Mouse (Mus musculus): Measurements from ENCODE around the gene Brd1. TPM values are rescaled to one million over a fixed set of nuclear protein-coding genes. Genes with fewer than 3 reads are reported as not detected.

The Brd1 gene
- polyA plus RNA-seq, 1 experiment from 2014 or later = 29.0 TPM

DNA sequence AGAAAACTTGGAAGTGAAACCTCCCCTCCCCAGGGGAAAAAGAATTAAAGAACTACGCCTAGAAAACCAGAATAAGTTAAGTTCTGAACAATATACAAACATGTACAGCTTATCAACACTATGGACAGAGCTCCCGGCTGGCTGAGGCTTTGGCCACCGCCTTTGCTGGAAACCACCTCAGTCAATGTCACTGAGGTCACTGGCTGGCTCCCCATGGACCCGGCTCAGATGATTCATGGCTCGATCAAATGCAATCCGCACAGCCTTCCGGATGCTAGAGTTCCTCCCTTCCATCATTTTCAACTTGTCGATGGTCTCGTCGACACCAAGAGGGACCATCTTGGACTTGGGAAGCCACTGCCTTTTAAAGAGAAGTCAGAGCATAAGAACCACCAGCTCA lies 45.9 kb downstream of the Brd1 start:
- Histone ChIP-seq H3K27me3 (ENCODE audit: control insufficient read depth, insufficient read depth, low read length) (no peaks in the 10 kb centered on the region), H3K9ac (ENCODE audit: low read length) (no peak overlapping the region), H3K27ac (ENCODE audit: low read depth, low read length) (no peak overlapping the region), H3K4me2 (ENCODE audit: low read depth, low read length, severe bottlenecking) (no peak overlapping the region), H3K4me3 (ENCODE audit: low read depth, low read length) (no peak overlapping the region), H3K4me1 (replicated peaks; ENCODE audit: control insufficient read depth, insufficient read depth, low read length) (no peaks in the 10 kb centered on the region), H3K9me3 (ENCODE audit: control insufficient read depth, low read length) (no peaks in the 10 kb centered on the region), H3K36me3 (ENCODE audit: control insufficient read depth, insufficient read depth, low read length) (peaks cover 21% of the 10 kb centered on the region)
- DNase-seq (ENCODE audit: low spot score) = no peak
- 95% methylated on average over 10 of the region's 10 CpGs for WGBS
- ATAC-seq (replicated peaks; ENCODE audit: low FRiP score) = no peak

DNA sequence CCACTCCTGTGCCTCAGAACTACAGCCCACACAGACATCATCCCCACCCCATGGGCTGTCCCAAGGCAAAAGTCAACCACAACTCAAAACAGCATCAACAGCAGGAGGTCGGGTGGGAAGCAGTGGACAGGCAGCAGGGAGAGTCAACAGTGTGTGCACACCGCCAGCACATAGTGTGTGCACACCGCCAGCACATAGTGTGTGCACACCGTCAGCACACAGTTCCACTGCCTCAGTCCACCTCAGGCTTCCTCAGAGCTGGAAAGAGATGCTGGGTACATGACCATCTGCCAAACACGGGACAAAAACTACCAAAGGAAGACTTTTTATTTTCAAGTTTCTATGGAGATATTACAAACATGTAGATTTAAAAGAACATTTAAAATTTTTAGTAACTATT lies 47.3 kb downstream of the Brd1 start:
- Histone ChIP-seq H3K4me3 (ENCODE audit: low read depth, low read length) (no peak overlapping the region), H3K4me2 (ENCODE audit: low read depth, low read length, severe bottlenecking) (no peak overlapping the region), H3K27me3 (ENCODE audit: control insufficient read depth, insufficient read depth, low read length) (no peaks in the 10 kb centered on the region), H3K9me3 (ENCODE audit: control insufficient read depth, low read length) (no peaks in the 10 kb centered on the region), H3K36me3 (ENCODE audit: control insufficient read depth, insufficient read depth, low read length) (peaks cover 21% of the 10 kb centered on the region), H3K4me1 (replicated peaks; ENCODE audit: control insufficient read depth, insufficient read depth, low read length) (no peaks in the 10 kb centered on the region), H3K27ac (ENCODE audit: low read depth, low read length) (no peak overlapping the region), H3K9ac (ENCODE audit: low read length) (no peak overlapping the region)
- ATAC-seq (replicated peaks; ENCODE audit: low FRiP score) (no peak), DNase-seq (ENCODE audit: low spot score) (no peak)
- 89% methylated on average over 5 of the region's 5 CpGs for WGBS

DNA sequence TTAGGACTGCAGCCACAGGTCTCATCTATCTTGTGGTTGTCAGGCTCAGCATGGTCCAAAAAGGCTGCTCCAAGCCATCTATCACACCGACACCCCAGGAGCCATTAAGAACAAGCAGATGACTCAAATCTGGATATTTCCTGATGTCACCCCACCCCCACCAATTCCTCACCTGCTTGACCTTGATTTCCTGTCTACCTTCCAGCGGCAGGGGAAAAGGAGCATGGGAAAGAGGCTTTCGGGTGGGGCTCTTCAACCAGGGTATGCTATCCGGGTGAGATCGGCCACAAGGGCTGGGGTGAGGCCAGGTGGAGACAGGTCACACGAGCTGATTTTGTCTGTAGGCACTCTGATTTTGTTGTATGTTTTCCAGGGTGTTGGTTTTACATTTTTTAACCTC lies 50.0 kb downstream of the Brd1 start:
- no peak for DNase-seq (ENCODE audit: low spot score)
- 93% methylated on average over 6 of the region's 6 CpGs for whole genome bisulfite sequencing
- no peak for ATAC-seq (replicated peaks; ENCODE audit: low FRiP score)

DNA sequence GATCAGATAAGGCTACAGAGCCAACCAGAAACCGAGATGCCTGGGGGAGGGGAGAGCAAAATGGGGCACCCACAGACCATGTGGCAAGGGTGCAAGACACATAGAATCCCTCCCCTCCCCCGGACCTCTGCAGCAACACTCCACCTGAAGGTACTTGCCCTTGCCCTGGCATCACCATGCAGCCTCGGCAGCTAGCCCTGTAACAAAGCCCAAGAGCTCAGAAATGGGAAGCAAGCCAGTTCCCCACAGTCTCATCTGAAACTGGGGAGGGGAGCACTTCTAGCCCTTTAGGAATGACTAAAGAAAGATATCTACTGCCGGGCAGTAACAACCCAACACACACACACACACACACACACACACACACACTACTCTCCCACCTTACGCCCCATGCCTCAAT lies 53.1 kb downstream of the Brd1 start:
- Histone ChIP-seq H3K4me1 (replicated peaks; ENCODE audit: control insufficient read depth, insufficient read depth, low read length) (no peaks in the 10 kb centered on the region), H3K9me3 (ENCODE audit: control insufficient read depth, low read length) (no peaks in the 10 kb centered on the region), H3K9ac (ENCODE audit: low read length) (no peak overlapping the region), H3K4me2 (ENCODE audit: low read depth, low read length, severe bottlenecking) (no peak overlapping the region), H3K36me3 (ENCODE audit: control insufficient read depth, insufficient read depth, low read length) (no peaks in the 10 kb centered on the region; the same call in 1 of the 2 replicates), H3K27ac (ENCODE audit: low read depth, low read length) (no peak overlapping the region), H3K4me3 (ENCODE audit: low read depth, low read length) (no peak overlapping the region), H3K27me3 (ENCODE audit: control insufficient read depth, insufficient read depth, low read length) (no peaks in the 10 kb centered on the region)
- DNase-seq (ENCODE audit: low spot score) (no peak), ATAC-seq (replicated peaks; ENCODE audit: low FRiP score) (no peak)
- WGBS = 84% methylated on average over 5 of the region's 5 CpGs

More for the DNA sequence above, 50.0 kb downstream of the Brd1 start:
- Histone ChIP-seq H3K9me3 (ENCODE audit: control insufficient read depth, low read length) (no peaks in the 10 kb centered on the region), H3K4me2 (ENCODE audit: low read depth, low read length, severe bottlenecking) (no peak overlapping the region), H3K4me1 (replicated peaks; ENCODE audit: control insufficient read depth, insufficient read depth, low read length) (no peaks in the 10 kb centered on the region), H3K36me3 (ENCODE audit: control insufficient read depth, insufficient read depth, low read length) (peaks cover 8% of the 10 kb centered on the region), H3K27me3 (ENCODE audit: control insufficient read depth, insufficient read depth, low read length) (no peaks in the 10 kb centered on the region), H3K4me3 (ENCODE audit: low read depth, low read length) (no peak overlapping the region), H3K27ac (ENCODE audit: low read depth, low read length) (no peak overlapping the region), H3K9ac (ENCODE audit: low read length) (no peak overlapping the region)

DNA sequence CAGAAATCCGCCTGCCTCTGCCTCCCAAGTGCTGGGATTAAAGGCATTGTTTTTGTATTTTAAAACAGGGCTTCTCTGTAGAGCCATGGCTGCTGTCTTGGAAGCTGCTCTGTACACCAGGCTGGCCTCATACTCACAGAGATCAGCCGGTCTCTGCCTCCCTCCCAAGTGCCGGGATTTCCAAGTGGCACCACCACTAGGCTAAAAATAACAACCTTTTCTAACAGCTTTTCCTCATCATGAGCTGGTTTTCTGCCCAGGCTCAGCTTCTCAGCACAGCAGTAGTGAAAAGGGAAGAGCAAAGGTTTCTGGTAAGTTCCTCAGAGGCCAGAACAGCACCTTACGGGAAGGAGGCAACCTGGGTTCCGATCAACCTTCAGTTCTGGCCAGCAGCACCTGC lies 56.5 kb downstream of the Brd1 start:
- H3K4me2 ChIP-seq (ENCODE audit: low read depth, low read length, severe bottlenecking) = no peak overlapping the region
- no peak for ATAC-seq (replicated peaks; ENCODE audit: low FRiP score)
- no peaks in the 10 kb centered on the region for H3K27me3 ChIP-seq (ENCODE audit: control insufficient read depth, insufficient read depth, low read length)
- no peak overlapping the region for H3K9ac ChIP-seq (ENCODE audit: low read length)
- 93% methylated on average over 5 of the region's 5 CpGs for WGBS
- H3K36me3 ChIP-seq (ENCODE audit: control insufficient read depth, insufficient read depth, low read length) = no peaks in the 10 kb centered on the region
- no peak for DNase-seq (ENCODE audit: low spot score)
- no peak overlapping the region for H3K4me3 ChIP-seq (ENCODE audit: low read depth, low read length)
- no peaks in the 10 kb centered on the region for H3K4me1 ChIP-seq (replicated peaks; ENCODE audit: control insufficient read depth, insufficient read depth, low read length)
- H3K27ac ChIP-seq (ENCODE audit: low read depth, low read length) = no peak overlapping the region
- no peaks in the 10 kb centered on the region for H3K9me3 ChIP-seq (ENCODE audit: control insufficient read depth, low read length)

DNA sequence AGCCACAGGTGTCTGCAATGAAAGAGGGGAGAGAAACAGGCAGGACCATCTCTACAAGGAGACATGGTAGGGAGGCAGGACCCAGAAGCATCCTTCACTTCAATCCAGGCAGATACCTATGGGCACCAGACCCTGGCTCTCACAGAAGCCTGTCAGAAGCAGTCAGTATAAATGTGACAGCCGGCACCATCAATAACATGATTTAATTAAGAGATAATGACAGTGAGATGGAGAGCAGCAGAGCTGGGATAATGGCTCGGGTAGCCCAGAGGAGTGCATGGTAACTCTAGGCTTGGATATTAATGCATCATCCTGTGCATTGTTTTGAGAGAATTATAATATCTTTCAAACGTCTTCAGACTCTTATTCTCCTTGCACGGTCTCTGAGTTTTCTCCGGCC lies 58.0 kb downstream of the Brd1 start:
- Histone ChIP-seq H3K27me3 (ENCODE audit: control insufficient read depth, insufficient read depth, low read length) (no peaks in the 10 kb centered on the region), H3K4me2 (ENCODE audit: low read depth, low read length, severe bottlenecking) (no peak overlapping the region)
- ATAC-seq (replicated peaks; ENCODE audit: low FRiP score) = no peak

DNA sequence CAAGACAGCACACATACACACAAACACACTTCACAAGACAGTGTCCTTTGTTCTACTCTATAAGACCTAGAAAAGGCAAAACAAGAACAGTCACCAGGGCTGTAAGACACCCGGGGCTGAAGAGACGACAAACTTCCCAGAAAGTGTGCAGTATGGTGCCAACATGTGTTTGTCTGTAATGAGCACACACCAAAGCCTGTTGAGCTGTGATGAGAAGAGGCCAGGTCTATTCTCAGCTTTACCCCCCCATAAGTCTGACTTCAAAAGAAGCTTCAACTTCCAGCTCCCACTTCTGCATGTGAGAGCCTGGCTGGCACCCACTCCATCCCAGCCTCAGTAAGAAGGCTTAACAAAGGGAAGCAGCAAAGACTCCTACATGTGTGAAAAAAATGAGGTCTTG lies 65.3 kb downstream of the Brd1 start:
- no peak overlapping the region for H3K27ac ChIP-seq (ENCODE audit: low read depth, low read length)
- no peak overlapping the region for H3K9ac ChIP-seq (ENCODE audit: low read length)
- DNase-seq (ENCODE audit: low spot score) (no peak), ATAC-seq (replicated peaks; ENCODE audit: low FRiP score) (no peak)
- H3K4me1 ChIP-seq (replicated peaks; ENCODE audit: control insufficient read depth, insufficient read depth, low read length) = no peaks in the 10 kb centered on the region
- H3K9me3 ChIP-seq (ENCODE audit: control insufficient read depth, low read length) = no peaks in the 10 kb centered on the region
- no peaks in the 10 kb centered on the region for H3K27me3 ChIP-seq (ENCODE audit: control insufficient read depth, insufficient read depth, low read length)
- 82% methylated on average over 2 of the region's 2 CpGs for WGBS
- no peaks in the 10 kb centered on the region for H3K36me3 ChIP-seq (ENCODE audit: control insufficient read depth, insufficient read depth, low read length)
- H3K4me3 ChIP-seq (ENCODE audit: low read depth, low read length) = no peak overlapping the region
- no peak overlapping the region for H3K4me2 ChIP-seq (ENCODE audit: low read depth, low read length, severe bottlenecking)

More for the DNA sequence above, 58.0 kb downstream of the Brd1 start:
- Histone ChIP-seq H3K4me1 (replicated peaks; ENCODE audit: control insufficient read depth, insufficient read depth, low read length) (no peaks in the 10 kb centered on the region), H3K27ac (ENCODE audit: low read depth, low read length) (no peak overlapping the region), H3K9ac (ENCODE audit: low read length) (no peak overlapping the region), H3K9me3 (ENCODE audit: control insufficient read depth, low read length) (no peaks in the 10 kb centered on the region), H3K4me3 (ENCODE audit: low read depth, low read length) (no peak overlapping the region), H3K36me3 (ENCODE audit: control insufficient read depth, insufficient read depth, low read length) (no peaks in the 10 kb centered on the region)
- no peak for DNase-seq (ENCODE audit: low spot score)
- WGBS = 83% methylated on average over 5 of the region's 5 CpGs

DNA sequence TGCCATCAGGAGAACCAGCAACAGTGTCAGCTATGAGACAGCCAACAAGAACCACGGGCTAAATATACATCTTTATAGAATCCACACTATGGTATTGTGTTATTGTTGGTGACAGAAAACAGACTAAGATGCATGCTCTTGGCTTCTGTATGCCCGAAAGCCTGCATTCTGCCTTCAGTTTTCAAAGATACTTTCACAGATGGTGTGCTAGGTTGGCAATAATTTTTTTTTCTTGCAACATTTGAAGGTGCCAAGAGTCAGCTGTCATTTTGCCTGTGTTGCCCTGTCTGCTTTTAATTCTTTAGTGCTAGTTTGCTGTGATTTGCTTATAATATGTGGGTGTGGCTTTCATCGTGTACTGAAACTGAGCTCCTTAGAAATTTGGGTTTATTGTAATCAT lies 66.4 kb downstream of the Brd1 start:
- Histone ChIP-seq H3K27me3 (ENCODE audit: control insufficient read depth, insufficient read depth, low read length) (peaks cover 5% of the 10 kb centered on the region; the same call in 1 of the 2 replicates), H3K9ac (ENCODE audit: low read length) (no peak overlapping the region), H3K27ac (ENCODE audit: low read depth, low read length) (no peak overlapping the region), H3K4me3 (ENCODE audit: low read depth, low read length) (no peak overlapping the region), H3K9me3 (ENCODE audit: control insufficient read depth, low read length) (no peaks in the 10 kb centered on the region), H3K4me2 (ENCODE audit: low read depth, low read length, severe bottlenecking) (no peak overlapping the region), H3K4me1 (replicated peaks; ENCODE audit: control insufficient read depth, insufficient read depth, low read length) (no peaks in the 10 kb centered on the region), H3K36me3 (ENCODE audit: control insufficient read depth, insufficient read depth, low read length) (no peaks in the 10 kb centered on the region)
- 94% methylated on average over 3 of the region's 3 CpGs for WGBS
- no peak for ATAC-seq (replicated peaks; ENCODE audit: low FRiP score)
- DNase-seq (ENCODE audit: low spot score) = no peak

DNA sequence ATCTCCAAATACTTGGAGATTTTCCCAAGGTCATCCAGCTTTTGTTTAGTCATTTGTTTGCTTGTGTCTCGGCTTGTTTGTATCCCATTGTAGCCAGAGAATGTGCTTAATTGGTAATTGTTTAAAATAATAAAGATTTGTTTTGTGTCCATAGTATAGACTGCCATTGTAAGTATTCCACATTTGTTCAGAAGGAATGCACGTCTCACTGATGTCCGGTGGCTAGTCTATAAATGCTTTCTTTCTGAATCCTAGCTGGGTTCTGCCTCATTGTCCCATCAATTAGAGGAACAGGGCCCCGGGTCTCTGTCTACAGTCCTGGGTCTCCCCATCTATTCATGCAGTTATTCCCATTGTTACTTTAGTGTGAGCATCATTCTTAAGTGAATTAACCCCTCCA lies 68.2 kb downstream of the Brd1 start:
- Histone ChIP-seq H3K4me1 (replicated peaks; ENCODE audit: control insufficient read depth, insufficient read depth, low read length) (0 out of 2 replicates have a peak, but pooled peaks cover 2% of the 10 kb centered on the region), H3K9ac (ENCODE audit: low read length) (no peak overlapping the region), H3K4me3 (ENCODE audit: low read depth, low read length) (no peak overlapping the region), H3K27ac (ENCODE audit: low read depth, low read length) (no peak overlapping the region), H3K27me3 (ENCODE audit: control insufficient read depth, insufficient read depth, low read length) (peaks cover 5% of the 10 kb centered on the region; the same call in 1 of the 2 replicates), H3K4me2 (ENCODE audit: low read depth, low read length, severe bottlenecking) (no peak overlapping the region), H3K36me3 (ENCODE audit: control insufficient read depth, insufficient read depth, low read length) (no peaks in the 10 kb centered on the region), H3K9me3 (ENCODE audit: control insufficient read depth, low read length) (no peaks in the 10 kb centered on the region)
- ATAC-seq (replicated peaks; ENCODE audit: low FRiP score) (no peak), DNase-seq (ENCODE audit: low spot score) (no peak)
- WGBS = 60% methylated on average over 4 of the region's 4 CpGs
